Mouse (Mus musculus) gastrocnemius, postnatal 25 days (tissue): ENCODE results near the gene Mfsd6. TPM values are rescaled to one million over a fixed set of nuclear protein-coding genes. Genes with fewer than 3 reads are reported as not detected.
"Not testable (repeated sequence)": the region's sequence is repeated elsewhere in the genome, so short reads cannot be mapped to it uniquely, and the experiment has no call there.

Experiments
- DNase-seq: peaks from one replicate; pipeline ENCODE4 v3.0.0; 2022
- total RNA-seq, 2 experiments: library from RNA; stranded (reverse); gene quantifications; 1 replicate in 1 of 2; 2 replicates in 1 of 2; pipeline ENCODE4 v1.2.3; 2021

Gene Mfsd6
- total RNA-seq, 2 experiments from 2014 or later: 6.3 to 6.5 TPM

DNA sequence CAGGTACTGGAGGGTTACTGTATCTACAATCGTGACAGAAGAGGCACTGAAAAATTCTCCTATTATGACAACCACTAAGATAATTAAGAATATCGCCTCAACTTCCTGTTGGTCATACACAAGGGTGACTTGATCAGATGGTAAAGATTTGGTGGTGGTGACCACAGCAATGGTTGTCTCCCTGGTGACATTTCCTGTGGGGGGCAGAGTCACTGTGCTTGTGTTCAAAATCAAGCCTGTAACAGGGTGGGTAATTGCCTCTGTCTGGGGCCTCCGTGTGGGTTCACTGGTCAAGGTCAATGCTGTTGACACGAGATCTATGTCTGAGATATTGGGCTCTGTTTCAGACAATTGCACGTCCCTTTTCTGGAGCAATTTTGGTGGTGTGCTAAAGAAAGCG, 18.5 kb downstream of the Mfsd6 start:
- DNase-seq: no peak

DNA sequence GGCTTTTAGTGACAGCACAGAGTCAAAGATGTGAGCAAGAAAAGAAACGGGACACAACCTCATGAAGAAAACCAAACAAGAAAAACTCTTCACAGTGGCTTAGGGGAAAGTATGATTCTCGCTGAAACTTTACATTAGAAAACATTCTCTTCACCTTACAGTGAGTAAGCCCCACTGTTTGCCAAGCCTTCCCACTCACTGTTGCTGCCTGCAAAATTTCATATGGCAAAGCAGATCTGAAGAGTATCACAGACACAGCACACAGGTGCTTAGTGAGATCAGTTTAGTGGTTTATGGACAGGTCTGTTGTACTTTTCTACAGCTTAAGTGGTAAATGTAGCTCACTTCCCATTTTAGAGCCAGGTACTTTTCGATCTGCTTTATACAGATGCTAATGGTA, 20.2 kb downstream of the Mfsd6 start:
- no peak for DNase-seq

GRCm38 (mm10) chr1:52702738-52703491, 24.3 kb downstream of the Mfsd6 start:
- DNase-seq: no peak

- DNase-seq: no peak
These were observed 25.3 kb downstream of the Mfsd6 start for GRCm38 (mm10) chr1:52701941-52702340.

GRCm38 (mm10) chr1:52694456-52694855, 32.8 kb downstream of the Mfsd6 start:
- DNase-seq: not testable (repeated sequence)

- DNase-seq: no peak
These were observed 39.6 kb downstream of the Mfsd6 start for GRCm38 (mm10) chr1:52687636-52688035.

- no peak for DNase-seq
These were observed 43.7 kb downstream of the Mfsd6 start for GRCm38 (mm10) chr1:52683550-52683949.

GRCm38 (mm10) chr1:52676621-52677020, 50.6 kb downstream of the Mfsd6 start:
- DNase-seq: no peak

GRCm38 (mm10) chr1:52675561-52676551, 51.4 kb downstream of the Mfsd6 start:
- peak; percentile 14 for DNase-seq

DNA sequence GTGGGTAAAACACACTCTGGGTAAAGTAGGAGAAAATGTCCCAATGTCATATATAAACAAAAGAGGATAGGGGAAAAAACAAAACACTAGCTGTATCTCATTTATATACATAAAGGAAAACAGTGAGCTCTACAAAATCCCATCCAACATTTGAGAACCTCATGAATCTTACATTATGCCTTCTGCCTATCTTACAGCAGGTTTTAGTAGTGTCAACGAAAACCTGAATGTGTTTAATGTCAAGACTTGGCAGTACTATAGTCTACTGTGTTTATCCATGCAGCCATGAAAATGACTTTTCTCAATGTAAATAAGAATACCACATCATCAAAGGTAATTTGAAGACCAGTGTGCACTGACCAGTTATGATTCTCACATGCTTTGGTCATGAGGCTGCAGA, 57.3 kb downstream of the Mfsd6 start:
- DNase-seq: no peak

DNA sequence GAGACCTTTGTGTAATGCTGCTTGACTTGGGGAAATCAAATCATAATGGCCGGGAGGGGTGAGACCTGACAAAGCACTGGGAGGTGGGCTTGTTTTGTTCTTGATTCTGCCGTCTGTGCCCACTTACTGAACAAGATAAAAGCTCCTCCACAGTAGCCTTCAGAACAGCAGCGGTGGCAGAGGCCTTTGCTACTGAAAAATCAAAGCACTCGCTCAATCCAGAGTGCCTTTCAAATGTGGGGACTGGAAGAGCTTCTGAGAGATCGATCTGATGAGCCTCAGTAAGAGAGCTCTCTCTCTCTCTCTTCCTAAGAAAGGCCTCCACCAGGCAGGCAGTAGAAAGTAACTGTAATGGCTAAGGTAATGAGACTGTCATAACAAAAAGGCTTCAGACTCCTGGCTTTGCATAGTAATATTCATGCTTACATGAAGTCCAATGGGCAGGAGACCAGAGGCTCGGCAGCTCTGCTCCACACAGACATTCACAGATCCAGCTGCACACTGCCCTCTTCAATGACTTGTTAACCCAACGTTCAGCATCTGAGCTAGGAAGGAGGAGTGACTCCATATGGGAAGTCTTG, 58.4 kb downstream of the Mfsd6 start:
- no peak for DNase-seq

- DNase-seq: no peak
These were observed 64.0 kb downstream of the Mfsd6 start for GRCm38 (mm10) chr1:52663228-52663627.

DNA sequence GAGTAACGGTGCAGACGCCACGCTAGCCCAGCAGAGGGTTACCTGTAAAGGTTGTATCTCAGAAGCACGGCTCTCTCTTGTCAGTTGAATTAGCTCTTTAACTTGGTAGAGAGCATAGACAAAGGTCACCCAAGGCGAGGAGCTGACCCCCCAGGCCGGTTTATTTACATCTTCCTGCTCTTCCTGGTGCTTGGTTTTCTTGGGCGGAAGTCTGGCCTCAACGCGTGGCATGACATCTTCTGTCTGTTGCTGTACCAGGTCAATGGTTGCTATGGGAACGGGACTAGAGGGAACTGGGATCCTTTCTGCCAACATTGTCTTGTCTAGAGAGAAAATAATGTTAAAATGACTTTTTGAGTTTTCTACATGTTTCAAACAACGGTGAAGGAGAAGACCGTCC, 66.5 kb downstream of the Mfsd6 start:
- no peak for DNase-seq

DNA sequence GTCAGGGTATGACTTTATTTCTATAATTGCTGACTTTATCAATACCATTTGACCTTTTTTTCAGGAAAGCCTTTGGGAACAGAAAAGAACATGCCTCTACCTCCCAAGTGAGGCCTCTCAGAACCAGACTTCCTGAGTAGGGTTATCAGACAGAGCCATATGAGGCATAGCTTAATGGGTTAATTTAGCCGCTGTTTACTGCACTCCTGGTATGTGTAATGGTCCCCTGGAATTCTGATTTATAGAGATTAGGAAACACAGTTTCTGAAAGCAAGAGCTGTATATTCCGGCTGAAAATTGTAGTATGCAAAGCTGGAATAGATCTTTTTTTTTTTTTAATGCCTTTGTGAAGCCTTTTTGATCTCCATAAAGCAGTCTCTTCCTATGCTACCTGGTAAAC, 67.0 kb downstream of the Mfsd6 start:
- DNase-seq: no peak

- no peak for DNase-seq
These were observed 69.1 kb downstream of the Mfsd6 start for GRCm38 (mm10) chr1:52658160-52658559.

DNA sequence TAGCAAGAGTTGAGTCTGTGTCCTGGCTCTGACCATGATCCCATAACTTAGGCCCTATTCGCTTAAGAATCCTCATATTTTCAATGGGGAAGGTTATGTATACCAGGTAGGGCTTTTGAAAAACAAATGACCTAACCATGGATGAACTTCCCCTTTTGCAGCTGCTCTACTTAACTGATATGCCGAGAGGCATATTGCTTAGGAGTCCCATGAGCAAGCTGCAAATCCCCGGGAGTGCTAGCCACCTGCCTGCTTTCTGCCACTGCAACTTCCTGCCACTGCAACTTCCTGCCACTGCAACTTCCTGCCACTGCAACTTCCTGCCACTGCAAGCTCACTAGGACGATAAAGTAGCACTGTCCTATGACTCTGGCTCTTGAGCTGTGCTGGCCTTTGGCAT, 72.1 kb downstream of the Mfsd6 start:
- no peak for DNase-seq

- no peak for DNase-seq
These were observed 73.9 kb downstream of the Mfsd6 start for GRCm38 (mm10) chr1:52653366-52653765.

DNA sequence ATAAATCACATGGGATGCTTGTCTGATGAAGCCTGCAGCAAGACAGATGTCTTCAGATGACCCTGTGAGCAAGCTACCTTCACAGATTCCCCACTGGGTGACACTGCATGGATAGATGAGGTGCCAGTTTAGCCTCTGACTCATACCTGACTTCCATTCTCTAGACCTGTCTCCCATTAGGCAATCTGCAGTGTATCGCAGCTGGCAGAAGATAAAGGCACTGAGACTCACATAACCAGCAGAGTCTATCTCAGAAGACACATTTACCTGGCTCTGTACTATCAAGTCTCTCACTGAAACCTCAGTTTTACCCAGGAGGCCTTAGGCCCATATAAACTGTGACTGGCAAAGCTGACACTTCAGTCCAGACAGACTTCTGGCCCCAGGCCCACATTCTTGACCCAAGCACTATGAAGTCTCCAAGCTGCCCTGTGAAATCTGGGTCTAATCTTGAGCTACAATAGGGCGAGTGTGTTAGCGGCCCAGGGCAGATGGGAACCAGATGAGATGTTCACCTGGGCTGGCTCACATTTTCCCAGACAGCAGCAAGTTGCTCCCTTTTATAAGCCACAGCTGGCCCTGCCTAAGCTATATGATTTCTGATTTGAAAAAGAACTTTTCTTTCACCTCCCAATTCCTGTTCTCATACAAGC, 74.5 kb downstream of the Mfsd6 start:
- DNase-seq: no peak

DNA sequence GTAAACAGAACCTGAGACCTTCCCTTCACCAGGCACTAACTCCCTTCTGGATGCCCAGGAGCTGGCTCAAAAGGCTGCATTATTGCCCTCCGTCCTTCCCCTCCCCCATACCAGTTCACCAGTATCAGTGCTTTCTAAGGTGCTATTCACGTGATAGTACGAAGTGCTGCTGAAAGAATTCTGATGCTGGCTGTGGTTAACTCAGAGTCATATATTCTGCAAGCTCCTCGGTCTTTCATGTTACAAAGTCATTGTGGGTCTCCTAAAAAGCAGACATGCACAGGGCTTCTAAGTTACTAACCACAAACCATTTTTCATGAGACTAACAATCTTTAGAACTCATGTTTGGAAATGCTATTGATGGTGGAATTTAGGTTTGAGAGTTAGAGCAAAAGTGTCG, 77.2 kb downstream of the Mfsd6 start:
- DNase-seq: no peak

- peak; percentile 59 for DNase-seq
These were observed 78.9 kb downstream of the Mfsd6 start for GRCm38 (mm10) chr1:52648153-52649027.

DNA sequence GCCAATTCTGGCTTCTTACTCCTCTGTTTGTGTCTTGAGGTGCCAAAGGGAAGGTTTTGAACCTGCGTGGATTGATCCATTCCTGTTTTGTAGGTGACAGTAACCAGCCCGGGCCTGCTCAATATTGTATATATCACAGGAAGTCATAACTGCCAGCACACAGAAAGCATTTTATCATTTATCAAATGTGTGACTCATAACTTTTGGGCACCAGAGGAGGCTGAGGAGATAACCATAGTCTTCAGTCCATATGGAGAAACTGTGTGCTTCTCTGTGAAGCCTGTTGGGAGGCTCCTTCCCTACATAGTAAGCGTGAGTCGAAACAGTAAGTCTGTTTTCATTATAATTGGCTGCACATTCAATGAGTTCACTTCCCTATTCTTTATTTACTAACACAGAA, 86.5 kb downstream of the Mfsd6 start:
- DNase-seq: no peak
